Mouse (Mus musculus) CH12.LX (cell line): ENCODE results near the gene Prdx2. TPM values are rescaled to one million over a fixed set of nuclear protein-coding genes. Genes with fewer than 3 reads are reported as not detected.

Source experiments
- DNase-seq: peaks from one replicate; pipeline ENCODE4 v3.0.0-alpha.2; 2013; ENCODE audit errors: extremely low read depth
- H3K27ac ChIP-seq: 2 replicates; pipeline ENCODE4 v1.5.1; 2012; ENCODE audit warnings: low read depth, mild to moderate bottlenecking, control low read depth, moderate library complexity; ENCODE audit not compliant: insufficient read depth
- H3K27me3 ChIP-seq: replicated peaks from 2 replicates; pipeline ENCODE3; 2012; ENCODE audit warnings: inconsistent platforms
- H3K36me3 ChIP-seq, 2 experiments: replicated peaks in 1 of 2; 2 replicates each; pipeline versions ENCODE3 to v1.6.1; 2012; ENCODE audit warnings: inconsistent platforms in 1 of 2, low read length in 1 of 2, mild to moderate bottlenecking in 1 of 2, mixed read lengths in 1 of 2, moderate library complexity in 1 of 2; ENCODE audit not compliant: control insufficient read depth in 1 of 2, insufficient read depth in 1 of 2
- H3K4me1 ChIP-seq, 2 experiments: 2 replicates each; pipeline ENCODE4 v1.6.1; 2012; ENCODE audit warnings: inconsistent platforms in 1 of 2, moderate library complexity in 1 of 2; ENCODE audit not compliant: insufficient read depth in 2 of 2, control insufficient read depth in 1 of 2
- H3K4me2 ChIP-seq: 2 replicates; pipeline ENCODE4 v1.6.1; 2012; ENCODE audit warnings: low read depth, mild to moderate bottlenecking, control low read depth; ENCODE audit not compliant: poor library complexity, insufficient read depth, severe bottlenecking
- H3K4me3 ChIP-seq, 3 experiments: fragments of 150-350 bp in 1 of 3; sonication (generic) in 1 of 3; replicated peaks in 1 of 3; 2 replicates each; pipeline versions ENCODE3 to v1.5.1; 2011 to 2012; ENCODE audit warnings: low read depth in 2 of 3, low read length in 2 of 3, mild to moderate bottlenecking in 2 of 3, moderate library complexity in 2 of 3, control low read depth in 1 of 3, improper control_type of control experiment in 1 of 3, inconsistent platforms in 1 of 3, mixed read lengths in 1 of 3; ENCODE audit not compliant: poor library complexity in 1 of 3
- H3K79me2 ChIP-seq: replicated peaks from 2 replicates; pipeline ENCODE4 v1.6.1; 2012; ENCODE audit warnings: mild to moderate bottlenecking, moderate library complexity; ENCODE audit not compliant: control insufficient read depth, poor library complexity, insufficient read depth, severe bottlenecking; ENCODE audit errors: extremely low read depth
- H3K9ac ChIP-seq: 2 replicates; pipeline ENCODE4 v1.6.1; 2012; ENCODE audit warnings: low read depth, mild to moderate bottlenecking, control low read depth, moderate library complexity; ENCODE audit not compliant: insufficient read depth
- H3K9me3 ChIP-seq: replicated peaks from 2 replicates; pipeline ENCODE3; 2012; ENCODE audit warnings: low read length, inconsistent platforms, mixed read lengths
- BHLHE40 ChIP-seq: IDR thresholded peaks from 2 replicates; pipeline ENCODE4 v1.6.1; 2011; ENCODE audit warnings: mild to moderate bottlenecking, low read depth, low read length, improper control_type of control experiment
- CHD1 ChIP-seq: IDR thresholded peaks from 2 replicates; pipeline ENCODE4 v1.6.1; 2012; ENCODE audit warnings: low read depth, low read length, improper control_type of control experiment, inconsistent platforms
- CHD2 ChIP-seq: IDR thresholded peaks from 2 replicates; pipeline ENCODE4 v1.6.1; 2011; ENCODE audit warnings: low read length, improper control_type of control experiment
- CTCF ChIP-seq, 2 experiments: IDR thresholded peaks in 1 of 2; conservative IDR thresholded peaks in 1 of 2; 2 replicates each; pipeline ENCODE4 v1.5.1; 2011 to 2012; ENCODE audit warnings: low read depth in 2 of 2, low read length in 2 of 2, improper control_type of control experiment in 1 of 2, inconsistent platforms in 1 of 2, mild to moderate bottlenecking in 1 of 2, moderate library complexity in 1 of 2
- E2F4 ChIP-seq: IDR thresholded peaks from 2 replicates; pipeline ENCODE4 v1.6.1; 2011; ENCODE audit warnings: low read depth, low read length, improper control_type of control experiment; ENCODE audit not compliant: insufficient replicate concordance
- ELF1 ChIP-seq: IDR thresholded peaks from 2 replicates; pipeline ENCODE4 v1.6.1; 2014; ENCODE audit warnings: low read depth, mild to moderate bottlenecking, inconsistent platforms, low read length, improper control_type of control experiment
- EP300 ChIP-seq: IDR thresholded peaks from 2 replicates; pipeline ENCODE4 v1.6.1; 2011; ENCODE audit warnings: low read length, improper control_type of control experiment
- ETS1 ChIP-seq: conservative IDR thresholded peaks from 2 replicates; pipeline ENCODE4 v1.6.1; 2012; ENCODE audit warnings: low read depth, mild to moderate bottlenecking, inconsistent platforms, low read length, improper control_type of control experiment, moderate library complexity
- GABPA ChIP-seq: IDR thresholded peaks from 2 replicates; pipeline ENCODE4 v1.6.1; 2012; ENCODE audit warnings: low read depth, low read length, improper control_type of control experiment, inconsistent platforms; ENCODE audit not compliant: insufficient replicate concordance
- HCFC1 ChIP-seq: IDR thresholded peaks from 2 replicates; pipeline ENCODE4 v1.6.1; 2012; ENCODE audit warnings: low read depth, mild to moderate bottlenecking, inconsistent platforms, low read length, improper control_type of control experiment
- IRF4 ChIP-seq: IDR thresholded peaks from 2 replicates; pipeline ENCODE4 v1.6.1; 2014; ENCODE audit warnings: low read depth, mild to moderate bottlenecking, inconsistent platforms, low read length, improper control_type of control experiment
- JUN ChIP-seq: IDR thresholded peaks from 2 replicates; pipeline ENCODE4 v1.6.1; 2011; ENCODE audit warnings: low read depth, mild to moderate bottlenecking, low read length, improper control_type of control experiment, moderate library complexity; ENCODE audit not compliant: insufficient read depth
- MAFK ChIP-seq: IDR thresholded peaks from 2 replicates; pipeline ENCODE4 v1.6.1; 2011; ENCODE audit warnings: low read length, improper control_type of control experiment; ENCODE audit not compliant: insufficient replicate concordance
- MAZ ChIP-seq: IDR thresholded peaks from 2 replicates; pipeline ENCODE4 v1.6.1; 2012; ENCODE audit warnings: low read depth, mild to moderate bottlenecking, inconsistent platforms, low read length, improper control_type of control experiment, moderate library complexity
- MEF2A ChIP-seq: IDR thresholded peaks from 2 replicates; pipeline ENCODE4 v1.6.1; 2014; ENCODE audit warnings: low read depth, mild to moderate bottlenecking, inconsistent platforms, low read length, improper control_type of control experiment, borderline replicate concordance
- MXI1 ChIP-seq: IDR thresholded peaks from 2 replicates; pipeline ENCODE4 v1.6.1; 2011; ENCODE audit warnings: mild to moderate bottlenecking, low read depth, low read length, improper control_type of control experiment
- MYC ChIP-seq: IDR thresholded peaks from 2 replicates; pipeline ENCODE4 v1.6.1; 2011; ENCODE audit warnings: low read depth, mild to moderate bottlenecking, improper control_type of control experiment, low read length
- NELFE ChIP-seq: IDR thresholded peaks from 2 replicates; pipeline ENCODE4 v1.6.1; 2011; ENCODE audit warnings: low read depth, low read length, improper control_type of control experiment
- NRF1 ChIP-seq: IDR thresholded peaks from 2 replicates; pipeline ENCODE4 v1.6.1; 2014; ENCODE audit warnings: low read depth, mild to moderate bottlenecking, inconsistent platforms, low read length, improper control_type of control experiment, moderate library complexity
- PAX5 ChIP-seq: IDR thresholded peaks from 2 replicates; pipeline ENCODE4 v1.6.1; 2012; ENCODE audit warnings: low read length, inconsistent platforms, mixed read lengths
- POLR2A ChIP-seq: IDR thresholded peaks from 2 replicates; pipeline ENCODE4 v1.6.1; 2011; ENCODE audit warnings: low read depth, mild to moderate bottlenecking, improper control_type of control experiment, low read length
- RAD21 ChIP-seq: IDR thresholded peaks from 2 replicates; pipeline ENCODE4 v1.6.1; 2011; ENCODE audit warnings: low read depth, mild to moderate bottlenecking, low read length, improper control_type of control experiment, moderate library complexity
- RCOR1 ChIP-seq: conservative IDR thresholded peaks from 2 replicates; pipeline ENCODE4 v1.6.1; 2012; ENCODE audit warnings: low read depth, mild to moderate bottlenecking, inconsistent platforms, low read length, improper control_type of control experiment
- SIN3A ChIP-seq: IDR thresholded peaks from 2 replicates; pipeline ENCODE4 v1.6.1; 2012; ENCODE audit warnings: low read length, improper control_type of control experiment, inconsistent platforms
- SMC3 ChIP-seq: IDR thresholded peaks from 2 replicates; pipeline ENCODE4 v1.6.1; 2011; ENCODE audit warnings: low read depth, low read length, improper control_type of control experiment
- TCF12 ChIP-seq: IDR thresholded peaks from 2 replicates; pipeline ENCODE4 v1.6.1; 2014; ENCODE audit warnings: low read depth, mild to moderate bottlenecking, inconsistent platforms, low read length, improper control_type of control experiment
- ZC3H11A ChIP-seq: IDR thresholded peaks from 2 replicates; pipeline ENCODE4 v1.6.1; 2012; ENCODE audit warnings: low read depth, mild to moderate bottlenecking, inconsistent platforms, low read length, improper control_type of control experiment
- ZNF384 ChIP-seq: IDR thresholded peaks from 2 replicates; pipeline ENCODE4 v1.6.1; 2012; ENCODE audit warnings: low read depth, low read length, improper control_type of control experiment, inconsistent platforms
- dilution Hi-C: fragments of 300-500 bp; cut with MboI; formaldehyde crosslinking; loops from 2 replicates; pipeline ENCODE4 v1.14.3; 2020; ENCODE audit warnings: low sequenced_read_pairs; ENCODE audit not compliant: extremely low pct_unique_long_range_greater_than_20kb, extremely low pct_ligation_motif_present
- in situ Hi-C: fragments of 300-500 bp; cut with MboI; formaldehyde crosslinking; loops from 3 replicates; pipeline ENCODE4 v1.14.3; 2019; ENCODE audit warnings: low sequenced_read_pairs, low pct_ligation_motif_present, low pct_unique_long_range_greater_than_20kb, mixed read lengths
- polyA plus RNA-seq: library from polyadenylated mRNA; unstranded; fragments of >175 nt; gene quantifications from 2 replicates; pipeline ENCODE4 v1.2.1, GENCODE M21; 2012; ENCODE audit warnings: low read depth; ENCODE audit not compliant: insufficient read length
- total RNA-seq, 2 experiments: library from RNA; depleted of rRNA; stranded (reverse); fragments of 300-350 nt in 1 of 2; fragments of >200 nt in 1 of 2; gene quantifications; 2 replicates each; pipeline ENCODE4 v1.2.3; 2012 to 2014

Gene Prdx2
- total and polyA plus RNA-seq, 3 experiments = 158 to 232 (median 218) TPM

- peak overlapping the region; percentile 44 to 64 (median 56) for H3K4me3 ChIP-seq
- peak overlapping the region; percentile 90 for H3K4me2 ChIP-seq
- peak; percentile 62 for DNase-seq
- peak overlapping the region; percentile 94 for H3K27ac ChIP-seq
- no peaks in the 10 kb centered on the region for H3K79me2 ChIP-seq
- no peaks in the 10 kb centered on the region for H3K27me3 ChIP-seq
- peak overlapping the region; percentile 89 for H3K9ac ChIP-seq
- H3K9me3 ChIP-seq = no peaks in the 10 kb centered on the region
- peaks cover 45 to 69% of the 10 kb centered on the region in 2 experiments for H3K4me1 ChIP-seq
- in situ Hi-C loops = no loop called here
- H3K36me3 ChIP-seq = no peaks in the 10 kb centered on the region
- TF ChIP-seq MAFK = no peak
- no peak for TF ChIP-seq RAD21
- peak; percentile 88 for TF ChIP-seq MAZ
- TF ChIP-seq BHLHE40 = peak; percentile 25; the same call in 1 of the 2 replicates
- TF ChIP-seq CHD1 = peak; percentile 8; the same call in 1 of the 2 replicates
- peak; percentile 65 for TF ChIP-seq CHD2
- TF ChIP-seq MXI1 = peak; percentile 35; the same call in 1 of the 2 replicates
- peak; percentile 27; the same call in 1 of the 2 replicates for TF ChIP-seq MEF2A
- TF ChIP-seq ZC3H11A = no peak
- TF ChIP-seq TCF12 = peak; percentile 41; the same call in 1 of the 2 replicates
- 0 out of 2 replicates have a peak, but pooled peaks have one; percentile 59 for TF ChIP-seq POLR2A
- no peak for TF ChIP-seq SMC3
- peak; percentile 85 for TF ChIP-seq ELF1
- TF ChIP-seq ETS1 = peak; percentile 46; the same call in 1 of the 2 replicates
- dilution Hi-C loops = no loop called here
Measured at GRCm38 (mm10) chr8:84984294-84985048, 15.1 kb downstream of the Prdx2 start.

GRCm38 (mm10) chr8:84985049-84985683 lies 15.8 kb downstream of the Prdx2 start:
- dilution Hi-C loops = no loop called here
- Histone ChIP-seq H3K27ac (peak overlapping the region; percentile 94), H3K4me1 (peaks cover 45 to 68% of the 10 kb centered on the region in 2 experiments), H3K27me3 (no peaks in the 10 kb centered on the region), H3K4me3 (peak overlapping the region; percentile 44 to 64 (median 56)), H3K36me3 (no peaks in the 10 kb centered on the region), H3K9me3 (no peaks in the 10 kb centered on the region), H3K4me2 (peak overlapping the region; percentile 90), H3K79me2 (no peaks in the 10 kb centered on the region), H3K9ac (peak overlapping the region; percentile 89)
- in situ Hi-C loops = no loop called here
- DNase-seq = peak; percentile 81
- TF ChIP-seq HCFC1 = no peak
- TF ChIP-seq ZC3H11A = no peak
- TF ChIP-seq MYC = no peak
- no peak for TF ChIP-seq JUN
- TF ChIP-seq EP300 = peak; percentile 39; the same call in 1 of the 2 replicates
- TF ChIP-seq NRF1 = peak; percentile 22; the same call in 1 of the 2 replicates
- no peak for TF ChIP-seq ELF1
- no peak for TF ChIP-seq GABPA
- TF ChIP-seq NELFE = no peak; the same call in 1 of the 2 replicates
- TF ChIP-seq RCOR1 = no peak
- TF ChIP-seq CHD2 = no peak
- TF ChIP-seq MXI1 = no peak
- TF ChIP-seq CHD1 = peak; percentile 67
- TF ChIP-seq PAX5 = no peak
- TF ChIP-seq MAFK = no peak
- no peak; the same call in 1 of the 2 replicates for TF ChIP-seq BHLHE40
- TF ChIP-seq ZNF384 = no peak
- peak; percentile 51 for TF ChIP-seq POLR2A
- no peak for TF ChIP-seq SIN3A
- TF ChIP-seq ETS1 = no peak
- no peak; the same call in 1 of the 2 replicates for TF ChIP-seq IRF4
- TF ChIP-seq E2F4 = no peak
- no peak for TF ChIP-seq CTCF (conservative IDR thresholded peaks at IDR 0.05 in 1 of 2, IDR thresholded peaks at IDR 0.05 in 1 of 2; ENCODE audit: low read depth in 2 of 2, low read length in 2 of 2)
- TF ChIP-seq RAD21 = no peak
